Mouse (Mus musculus) urinary bladder, postnatal 0 days (tissue): ENCODE measurements around the gene Noc3l. TPM values are rescaled to one million over a fixed set of nuclear protein-coding genes. Genes with fewer than 3 reads are reported as not detected.

Source experiments
- polyA plus RNA-seq: library from polyadenylated mRNA; unstranded; fragments of >200 nt; fragmentation: Nextera tagmentation; extraction: Ambion mirVana; gene quantifications from 2 replicates; pipeline ENCODE4 v1.2.1, GENCODE M21; 2015

The Noc3l gene
- polyA plus RNA-seq = 2.7 and 3.5 TPM in 2 replicates

DNA sequence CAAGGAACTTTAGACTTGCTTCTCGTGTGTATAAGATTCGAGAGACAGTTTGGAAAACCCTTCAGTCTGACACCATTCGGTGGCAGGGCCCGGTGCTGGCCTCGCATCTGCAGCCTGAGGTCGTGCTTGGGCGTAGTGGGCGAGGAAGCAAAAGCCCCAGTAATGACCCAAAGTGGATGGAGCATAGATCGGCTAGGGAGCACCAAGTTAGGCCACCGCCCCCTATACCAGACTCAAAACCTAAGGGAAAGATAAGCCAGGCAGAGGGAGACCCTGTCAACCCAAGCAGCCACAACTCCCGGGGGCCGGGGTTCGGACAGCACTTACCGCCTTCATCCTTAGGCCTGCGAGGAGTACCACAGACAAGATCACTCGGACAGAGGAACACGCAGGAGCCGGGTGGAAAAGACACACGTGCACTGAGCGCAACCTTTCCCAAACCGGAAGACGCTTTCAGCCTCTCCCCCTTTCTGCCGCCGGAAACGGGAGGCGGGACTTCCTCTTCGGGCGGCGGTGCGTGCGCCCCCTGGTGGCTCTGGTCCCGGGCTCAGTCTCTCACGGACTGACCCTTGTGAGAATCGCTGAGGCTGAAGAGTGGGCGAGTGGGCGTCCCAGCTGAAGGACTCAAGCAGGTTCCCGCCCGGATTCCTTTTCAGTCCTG, at the start of gene Noc3l:
Gene Noc3l (minus strand): TSS at position 472 of the 661 bp plus-strand sequence.

DNA sequence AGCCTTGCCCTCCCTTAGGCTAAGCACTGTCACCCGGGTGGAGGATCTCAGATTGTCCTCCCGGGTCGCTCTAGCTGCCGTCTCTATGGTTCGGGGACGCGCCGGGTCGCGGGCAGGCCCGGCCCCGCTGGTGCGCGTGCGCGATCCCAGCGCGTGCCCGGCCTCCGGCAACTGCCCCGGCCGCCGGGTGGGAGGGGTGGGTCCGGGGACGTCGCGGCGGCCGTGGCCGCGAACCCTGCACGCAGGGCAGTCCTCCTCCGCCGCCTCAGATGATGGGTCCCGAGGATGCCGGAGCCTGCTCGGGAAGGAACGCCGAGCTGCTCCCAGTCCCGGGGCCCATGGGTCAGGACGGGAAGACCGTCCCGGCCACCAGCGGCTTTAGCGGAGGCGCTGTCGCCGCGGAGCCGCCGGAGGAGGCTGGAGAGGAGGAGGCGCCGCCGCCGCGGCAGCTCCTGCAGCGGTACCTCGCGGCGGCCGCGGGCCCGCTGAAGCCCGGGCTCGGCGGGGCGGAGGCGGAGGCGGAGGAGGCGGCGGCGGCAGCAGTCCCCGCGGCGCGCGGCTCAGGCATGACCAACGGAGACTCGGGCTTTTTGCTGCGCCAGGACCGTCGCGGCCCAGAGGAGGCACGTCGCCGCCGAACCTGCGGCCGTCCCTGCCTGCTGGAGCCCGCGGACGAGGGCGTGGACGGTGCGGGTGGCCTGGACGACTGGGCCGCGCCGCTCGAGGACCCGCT, 17.6 kb upstream of the Noc3l start, which contains the start of gene Tbc1d12:
Gene Tbc1d12 (plus strand): TSS at position 142 of the 733 bp plus-strand sequence.

Other genes starting within 250 kb of the Noc3l start
- 1.8 and 2.3 TPM in 2 replicates for gene Tbc1d12, start 17.3 kb upstream of the Noc3l start, polyA plus RNA-seq
- 11.8 and 16.0 TPM in 2 replicates for gene Hells, start 111.7 kb upstream of the Noc3l start, polyA plus RNA-seq
- gene Cyp2c55, start 187.8 kb upstream of the Noc3l start, polyA plus RNA-seq = not detected in 2 replicates
- gene Cyp2c65, start 241.8 kb upstream of the Noc3l start, polyA plus RNA-seq = not detected in 2 replicates